19 mouse cellular contexts compared by ENCODE assay signal in genomic region chr11:67517748-67518147, GRCm38 (mm10).
DNase-seq lines count a peak whose midpoint lies in the region; ATAC-seq and TF ChIP-seq lines count a peak whose summit lies in the region.
"Had no signal": no experiment of that assay in that cellular context is flagged by ENCODE, and none has a peak within 500 bp of the region (broad histone marks: within the 10 kb centered on the region; RNA-seq: fewer than 3 reads in every experiment).

No protein-coding gene starts in this region.

- H3K4me1 ChIP-seq in liver, embryonic 14.5 days (replicated peaks; ENCODE audit: control insufficient read depth in 2 of 2, insufficient read depth in 2 of 2, low read length in 1 of 2): peaks cover 0 to 8% of the 10 kb centered on the region in 2 experiments; a peak in 2 of 4 replicates
- H3K4me1 ChIP-seq: megakaryocyte, embryonic 14.5 days had no signal

- no peak overlapping the region for H3K27ac ChIP-seq in gastrocnemius, adult 2 months
- H3K27ac ChIP-seq in liver, embryonic 14.5 days: no peak overlapping the region
- H3K27ac ChIP-seq: embryonic facial prominence, embryonic 13.5 days; heart, embryonic 15.5 days; liver, embryonic 13.5 days had no signal

- intact Hi-C loops in gastrocnemius, adult 2 months (cut with DNase I): loop anchor here (5.0 kb wide), 1 partner anchor 130 kb away; no protein-coding TSS in a partner anchor
- intact Hi-C loops in gastrocnemius, postnatal 36 days (cut with DNase I): loop anchor here (5.0 kb wide), 1 partner anchor 130 kb away; no protein-coding TSS in a partner anchor

- H3K9me3 ChIP-seq in liver, embryonic 14.5 days (ENCODE audit: control insufficient read depth, low read length): no peaks in the 10 kb centered on the region
- H3K9me3 ChIP-seq: embryonic facial prominence, embryonic 13.5 days; heart, embryonic 15.5 days; liver, embryonic 13.5 days had no signal

- 47% methylated on average over 2 of the region's 2 CpGs for WGBS in liver, embryonic 14.5 days (ENCODE audit: insufficient replicate concordance)

- no peak for ATAC-seq in liver, embryonic 14.5 days (ENCODE audit: insufficient read depth)
- ATAC-seq: hindbrain, embryonic 16.5 days had no signal

- H3K9ac ChIP-seq in liver, embryonic 14.5 days (replicated peaks): no peak overlapping the region
- H3K9ac ChIP-seq: embryonic facial prominence, embryonic 13.5 days; heart, embryonic 15.5 days; liver, embryonic 13.5 days had no signal

- no peak overlapping the region for H3K4me3 ChIP-seq in gastrocnemius, adult 2 months
- H3K4me3 ChIP-seq in liver, embryonic 14.5 days (ENCODE audit: insufficient read depth in 1 of 2, low read depth in 2 of 2, low read length in 2 of 2): no peak overlapping the region
- H3K4me3 ChIP-seq: embryonic facial prominence, embryonic 13.5 days; heart, embryonic 15.5 days; liver, embryonic 13.5 days; megakaryocyte, embryonic 14.5 days had no signal

- peak; percentile 37 for TF ChIP-seq CTCF in gastrocnemius, adult 2 months (IDR thresholded peaks at IDR 0.05)
- TF ChIP-seq CTCF in liver, embryonic 14.5 days (IDR thresholded peaks at IDR 0.05; ENCODE audit: low read depth): peak; percentile 17; the same call in 1 of the 2 replicates

- H3K36me3 ChIP-seq in liver, embryonic 14.5 days (replicated peaks; ENCODE audit: control insufficient read depth, insufficient read depth, low read depth): no peaks in the 10 kb centered on the region
- H3K36me3 ChIP-seq: embryonic facial prominence, embryonic 13.5 days; heart, embryonic 15.5 days; liver, embryonic 13.5 days had no signal

- DNase-seq in gastrocnemius, adult 2 months: no peak
- no peak for DNase-seq in gastrocnemius, adult 8-10 months (ENCODE audit: low spot score in 2 of 2)
- no peak for DNase-seq in liver, embryonic 14.5 days (ENCODE audit: low read depth in 3 of 3, low spot score in 3 of 3)
- DNase-seq in liver (no peak), R1 (ENCODE audit: low read depth, low spot score) (peak; percentile 63), MN1 (ENCODE audit: low spot score) (no peak)
- DNase-seq in B cell, adult 2 months: peak; percentile 14 to 18
- DNase-seq in gastrocnemius, postnatal 36 days: no peak
- DNase-seq: heart, adult 18-20 months; heart, postnatal 4 days; kidney, adult 2 months; kidney, postnatal 25 days; liver, embryonic 13.5 days; lung, postnatal 14 days; thymus, postnatal 14 days had no signal

- no peak for TF ChIP-seq EP300 in liver, embryonic 14.5 days (IDR thresholded peaks at IDR 0.05; ENCODE audit: low read depth)

- no peaks in the 10 kb centered on the region for H3K27me3 ChIP-seq in liver, embryonic 14.5 days (ENCODE audit: control insufficient read depth, insufficient read depth, low read length)
- H3K27me3 ChIP-seq: embryonic facial prominence, embryonic 13.5 days; heart, embryonic 15.5 days; liver, embryonic 13.5 days had no signal

- H3K4me2 ChIP-seq in liver, embryonic 14.5 days (ENCODE audit: low read depth): no peak overlapping the region
- H3K4me2 ChIP-seq: embryonic facial prominence, embryonic 13.5 days; heart, embryonic 15.5 days; liver, embryonic 13.5 days had no signal

Comparison
In these comparisons a context has a peak if more than half of its experiments do, and no peak if none do; other contexts are left out.
1. DNase-seq: peak in B cell, adult 2 months (2 of 2) and R1 (single experiment); none in gastrocnemius, adult 2 months (single experiment), gastrocnemius, adult 8-10 months (0 of 2), liver, embryonic 14.5 days (0 of 3), liver (single experiment), MN1 (single experiment) and gastrocnemius, postnatal 36 days (0 of 2).